Mouse (Mus musculus) right cerebral cortex, adult 2 months (tissue): ENCODE measurements around the gene Atg14.

Experiments used
- DNase-seq, 2 experiments: peaks; one replicate each; pipeline ENCODE4 v3.0.0; 2021 to 2022; ENCODE audit warnings: low spot score in 2 of 2

Gene Atg14

GRCm38 (mm10) chr14:47508035-47508434 lies 62.4 kb downstream of the Atg14 start:
- DNase-seq: no peak

- no peak for DNase-seq
Measured at GRCm38 (mm10) chr14:47506676-47507075, 63.8 kb downstream of the Atg14 start.

- DNase-seq: no peak
Measured at GRCm38 (mm10) chr14:47504036-47504435, 66.4 kb downstream of the Atg14 start.

- DNase-seq: no peak
Measured at GRCm38 (mm10) chr14:47498632-47499031, 71.8 kb downstream of the Atg14 start.

GRCm38 (mm10) chr14:47497166-47497565 lies 73.3 kb downstream of the Atg14 start:
- no peak for DNase-seq

GRCm38 (mm10) chr14:47495951-47496350 lies 74.5 kb downstream of the Atg14 start:
- DNase-seq: no peak

GRCm38 (mm10) chr14:47493592-47494361 lies 76.7 kb downstream of the Atg14 start:
- DNase-seq: no peak
